Mouse (Mus musculus) spleen, adult 2 months (tissue): ENCODE data around the gene Pdpk1. TPM values are rescaled to one million over a fixed set of nuclear protein-coding genes. Genes with fewer than 3 reads are reported as not detected.

Experiments
- DNase-seq, 2 experiments: peaks; one replicate each; pipeline versions ENCODE4 v3.0.0 to v3.0.0-alpha.2; 2012 to 2021; ENCODE audit warnings: low spot score in 2 of 2, low read depth in 1 of 2
- H3K27ac ChIP-seq: fragments of 200-500 bp; 2 replicates; pipeline ENCODE4 v1.5.1; 2012; ENCODE audit warnings: low read length, inconsistent platforms; ENCODE audit not compliant: insufficient read depth
- H3K27me3 ChIP-seq: fragments of 200-500 bp; 2 replicates; pipeline ENCODE4 v1.6.1; 2012; ENCODE audit warnings: mild to moderate bottlenecking, moderate library complexity, low read length, inconsistent platforms; ENCODE audit not compliant: control insufficient read depth, insufficient read depth
- H3K36me3 ChIP-seq: fragments of 200-500 bp; 2 replicates; pipeline ENCODE4 v1.6.1; 2012; ENCODE audit warnings: mild to moderate bottlenecking, low read length, inconsistent platforms; ENCODE audit not compliant: control insufficient read depth, insufficient read depth
- H3K4me1 ChIP-seq: fragments of 200-500 bp; 2 replicates; pipeline ENCODE4 v1.6.1; 2011; ENCODE audit warnings: inconsistent platforms; ENCODE audit not compliant: control insufficient read depth, insufficient read depth, insufficient read length
- H3K4me3 ChIP-seq: fragments of 200-500 bp; 2 replicates; pipeline ENCODE4 v1.5.1; 2011; ENCODE audit warnings: mild to moderate bottlenecking, inconsistent platforms; ENCODE audit not compliant: insufficient read depth, insufficient read length; ENCODE audit errors: extremely low read depth
- CTCF ChIP-seq: fragments of 200-500 bp; IDR thresholded peaks from 2 replicates; pipeline ENCODE4 v1.5.1; 2011; ENCODE audit warnings: mild to moderate bottlenecking, inconsistent platforms; ENCODE audit not compliant: insufficient read depth, insufficient read length, insufficient replicate concordance; ENCODE audit errors: extremely low read depth
- POLR2A ChIP-seq: fragments of 200-500 bp; IDR thresholded peaks from 2 replicates; pipeline ENCODE4 v1.6.1; 2011; ENCODE audit warnings: low read depth, low read length, inconsistent platforms
- WGBS: fragments of 180-500 bp; shearing (Covaris S2); methylation state at CpG from one replicate; pipeline ENCODE4 v1.1.7; 2018; 5-methylcytosine and 5-hydroxymethylcytosine counted together
- polyA plus RNA-seq: library from polyadenylated mRNA; depleted of rRNA; stranded (reverse); fragments of >200 nt; gene quantifications from 2 replicates; pipeline ENCODE4 v1.2.3, GENCODE M21; 2012

Gene Pdpk1
- polyA plus RNA-seq, 1 experiment, result 12.4 TPM

DNA sequence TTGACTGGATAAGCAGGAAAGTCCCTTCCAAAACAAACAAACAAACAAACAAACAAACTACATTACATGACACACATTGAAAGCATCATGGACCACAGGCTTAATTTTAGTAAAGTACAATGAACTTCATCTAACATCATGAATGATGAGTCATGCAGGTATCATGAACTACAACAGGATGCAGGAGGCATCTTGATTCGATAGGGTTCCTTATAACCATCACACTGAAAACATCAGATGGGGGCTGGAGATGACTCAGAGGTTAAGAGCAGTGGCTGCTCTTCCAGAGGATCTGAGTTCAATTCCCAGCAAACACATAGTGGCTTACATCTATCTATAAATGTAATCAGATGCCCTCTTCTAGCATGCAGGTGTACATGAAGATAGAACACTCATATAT, 23.1 kb downstream of the Pdpk1 start:
- Histone ChIP-seq H3K4me3 (no peak overlapping the region), H3K27ac (no peak overlapping the region), H3K36me3 (no peaks in the 10 kb centered on the region), H3K4me1 (peaks cover 3% of the 10 kb centered on the region), H3K27me3 (no peaks in the 10 kb centered on the region)
- TF ChIP-seq CTCF, result no peak
- TF ChIP-seq POLR2A, result no peak
- 46% methylated on average over 1 of the region's 1 CpGs for WGBS
- DNase-seq, result no peak

DNA sequence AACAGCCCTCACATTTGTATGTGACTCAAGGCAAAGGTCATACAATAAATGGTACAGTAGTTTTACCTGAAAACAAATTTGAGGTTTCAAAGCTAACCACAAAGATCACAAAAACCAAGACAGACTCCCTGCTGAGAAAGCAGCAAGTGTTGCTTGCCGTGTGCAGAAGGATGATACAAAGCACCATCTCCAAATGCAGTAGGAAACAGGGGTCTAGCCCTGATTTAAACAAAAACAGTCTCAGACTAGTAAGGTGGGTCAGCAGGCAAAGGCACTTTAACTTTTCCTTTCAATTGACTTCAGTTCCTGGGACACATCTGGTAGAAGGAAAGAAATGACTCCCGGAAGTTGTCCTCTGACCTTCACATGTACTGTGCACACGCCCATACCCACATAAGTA, 23.9 kb downstream of the Pdpk1 start:
- peaks cover 3% of the 10 kb centered on the region for H3K4me1 ChIP-seq
- H3K27me3 ChIP-seq, result no peaks in the 10 kb centered on the region
- no peak overlapping the region for H3K4me3 ChIP-seq
- TF ChIP-seq CTCF (no peak), POLR2A (no peak)
- WGBS, result 65% methylated on average over 3 of the region's 3 CpGs
- H3K27ac ChIP-seq, result peak overlapping the region; percentile 22; the same call in 1 of the 2 replicates
- DNase-seq, result no peak
- no peaks in the 10 kb centered on the region for H3K36me3 ChIP-seq

DNA sequence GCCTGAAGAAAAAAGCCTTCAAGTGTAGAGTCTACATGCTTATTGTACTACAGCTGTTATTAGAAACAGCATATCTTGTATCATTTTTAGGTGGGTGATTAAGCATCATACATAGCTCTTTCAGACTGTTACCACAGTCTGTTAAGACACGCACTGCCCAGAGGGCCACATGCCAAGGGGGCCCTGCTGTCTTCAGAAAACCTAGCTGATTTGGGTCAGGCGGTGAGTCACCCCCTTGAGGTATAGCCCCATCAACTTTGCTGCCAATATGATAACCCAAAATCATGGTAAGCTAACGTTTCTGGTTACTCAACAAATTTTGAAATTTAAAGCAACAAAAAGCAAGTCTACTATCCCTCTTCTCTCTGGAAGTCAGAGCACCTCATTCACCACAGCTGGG, 31.3 kb downstream of the Pdpk1 start:
- Histone ChIP-seq H3K4me3 (no peak overlapping the region), H3K4me1 (peaks cover 2% of the 10 kb centered on the region; the same call in 1 of the 2 replicates), H3K27ac (no peak overlapping the region), H3K36me3 (no peaks in the 10 kb centered on the region; the same call in 1 of the 2 replicates), H3K27me3 (no peaks in the 10 kb centered on the region)
- DNase-seq, result no peak
- no peak for TF ChIP-seq CTCF
- TF ChIP-seq POLR2A, result no peak
- WGBS, result 77% methylated on average over 3 of the region's 3 CpGs

- no peaks in the 10 kb centered on the region for H3K27me3 ChIP-seq
- TF ChIP-seq POLR2A, result no peak
- TF ChIP-seq CTCF, result no peak
- no peak overlapping the region for H3K27ac ChIP-seq
- no peak overlapping the region for H3K4me3 ChIP-seq
- H3K4me1 ChIP-seq, result peaks cover 2% of the 10 kb centered on the region; the same call in 1 of the 2 replicates
- peaks cover 12% of the 10 kb centered on the region for H3K36me3 ChIP-seq
- DNase-seq, result no peak
- WGBS, result 90% methylated on average over 4 of the region's 4 CpGs
Measured at GRCm38 (mm10) chr17:24113031-24113430, 37.7 kb downstream of the Pdpk1 start.

GRCm38 (mm10) chr17:24111256-24111655, 39.5 kb downstream of the Pdpk1 start:
- 98% methylated on average over 1 of the region's 1 CpGs for WGBS

GRCm38 (mm10) chr17:24108896-24109295, 41.8 kb downstream of the Pdpk1 start:
- no peaks in the 10 kb centered on the region for H3K4me1 ChIP-seq
- no peak for DNase-seq
- H3K27me3 ChIP-seq, result no peaks in the 10 kb centered on the region
- peaks cover 28% of the 10 kb centered on the region for H3K36me3 ChIP-seq
- 86% methylated on average over 1 of the region's 1 CpGs for WGBS
- H3K27ac ChIP-seq, result no peak overlapping the region
- TF ChIP-seq POLR2A, result no peak
- no peak for TF ChIP-seq CTCF
- no peak overlapping the region for H3K4me3 ChIP-seq

More at GRCm38 (mm10) chr17:24111256-24111655, 39.5 kb downstream of the Pdpk1 start:
- TF ChIP-seq CTCF (no peak), POLR2A (no peak)
- no peaks in the 10 kb centered on the region for H3K27me3 ChIP-seq
- no peak overlapping the region for H3K4me3 ChIP-seq
- no peak overlapping the region for H3K27ac ChIP-seq
- no peaks in the 10 kb centered on the region for H3K4me1 ChIP-seq
- peaks cover 20% of the 10 kb centered on the region for H3K36me3 ChIP-seq
- DNase-seq, result no peak

- Histone ChIP-seq H3K27ac (no peak overlapping the region), H3K27me3 (no peaks in the 10 kb centered on the region), H3K4me1 (no peaks in the 10 kb centered on the region), H3K36me3 (peaks cover 35% of the 10 kb centered on the region), H3K4me3 (no peak overlapping the region)
- WGBS, result 92% methylated on average over 2 of the region's 2 CpGs
- no peak for TF ChIP-seq CTCF
- DNase-seq, result no peak
Measured at GRCm38 (mm10) chr17:24105111-24105510, 45.6 kb downstream of the Pdpk1 start.
